Mouse (Mus musculus): ENCODE measurements around the gene Gm30083. TPM values are rescaled to one million over a fixed set of nuclear protein-coding genes. Genes with fewer than 3 reads are reported as not detected.
A peak's percentile ranks its signal among the peaks of the same experiment; 100 is the strongest.

Gm30083 gene
- polyA plus RNA-seq, 1 experiment from 2014 or later, result not detected

- Histone ChIP-seq H3K27ac (ENCODE audit: low read depth, low read length) (no peak overlapping the region), H3K4me3 (ENCODE audit: low read depth, low read length) (no peak overlapping the region), H3K4me2 (replicated peaks; ENCODE audit: low read depth, low read length) (no peak overlapping the region), H3K36me3 (ENCODE audit: control insufficient read depth, insufficient read depth, low read length) (no peaks in the 10 kb centered on the region), H3K4me1 (replicated peaks; ENCODE audit: control insufficient read depth, insufficient read depth, low read length) (no peaks in the 10 kb centered on the region), H3K27me3 (ENCODE audit: control insufficient read depth, insufficient read depth, low read length) (no peaks in the 10 kb centered on the region), H3K9me3 (ENCODE audit: control insufficient read depth, low read length) (no peaks in the 10 kb centered on the region), H3K9ac (ENCODE audit: low read depth, low read length) (no peak overlapping the region)
- no peak for ATAC-seq (ENCODE audit: low FRiP score)
- 33% methylated on average over 7 of the region's 7 CpGs for WGBS
- peak; percentile 9 for DNase-seq (ENCODE audit: low spot score)
Observed at GRCm38 (mm10) chr14:33977748-33978147, 37.2 kb downstream of the Gm30083 start.

GRCm38 (mm10) chr14:33974752-33975151, 40.2 kb downstream of the Gm30083 start:
- DNase-seq (ENCODE audit: low spot score) (no peak), ATAC-seq (ENCODE audit: low FRiP score) (no peak)
- no peak overlapping the region for H3K4me2 ChIP-seq (replicated peaks; ENCODE audit: low read depth, low read length)
- H3K27me3 ChIP-seq (ENCODE audit: control insufficient read depth, insufficient read depth, low read length), result no peaks in the 10 kb centered on the region
- no peak overlapping the region for H3K9ac ChIP-seq (ENCODE audit: low read depth, low read length)
- no peak overlapping the region for H3K4me3 ChIP-seq (ENCODE audit: low read depth, low read length)
- WGBS, result 54% methylated on average over 5 of the region's 5 CpGs
- no peaks in the 10 kb centered on the region for H3K36me3 ChIP-seq (ENCODE audit: control insufficient read depth, insufficient read depth, low read length)
- no peaks in the 10 kb centered on the region for H3K9me3 ChIP-seq (ENCODE audit: control insufficient read depth, low read length)
- no peak overlapping the region for H3K27ac ChIP-seq (ENCODE audit: low read depth, low read length)
- no peaks in the 10 kb centered on the region for H3K4me1 ChIP-seq (replicated peaks; ENCODE audit: control insufficient read depth, insufficient read depth, low read length)

- 42% methylated on average over 7 of the region's 7 CpGs for WGBS
Observed at GRCm38 (mm10) chr14:33972679-33973078, 42.3 kb downstream of the Gm30083 start.

GRCm38 (mm10) chr14:33965675-33966074, 49.3 kb downstream of the Gm30083 start:
- Histone ChIP-seq H3K27ac (ENCODE audit: low read depth, low read length) (no peak overlapping the region), H3K9me3 (ENCODE audit: control insufficient read depth, low read length) (no peaks in the 10 kb centered on the region), H3K4me2 (replicated peaks; ENCODE audit: low read depth, low read length) (no peak overlapping the region), H3K4me1 (replicated peaks; ENCODE audit: control insufficient read depth, insufficient read depth, low read length) (no peaks in the 10 kb centered on the region), H3K9ac (ENCODE audit: low read depth, low read length) (no peak overlapping the region), H3K4me3 (ENCODE audit: low read depth, low read length) (no peak overlapping the region), H3K36me3 (ENCODE audit: control insufficient read depth, insufficient read depth, low read length) (no peaks in the 10 kb centered on the region), H3K27me3 (ENCODE audit: control insufficient read depth, insufficient read depth, low read length) (no peaks in the 10 kb centered on the region)
- DNase-seq (ENCODE audit: low spot score) (no peak), ATAC-seq (ENCODE audit: low FRiP score) (no peak)
- 66% methylated on average over 7 of the region's 7 CpGs for WGBS

More at GRCm38 (mm10) chr14:33972679-33973078, 42.3 kb downstream of the Gm30083 start:
- no peak overlapping the region for H3K4me3 ChIP-seq (ENCODE audit: low read depth, low read length)
- no peak overlapping the region for H3K4me2 ChIP-seq (replicated peaks; ENCODE audit: low read depth, low read length)
- no peaks in the 10 kb centered on the region for H3K9me3 ChIP-seq (ENCODE audit: control insufficient read depth, low read length)
- no peak overlapping the region for H3K27ac ChIP-seq (ENCODE audit: low read depth, low read length)
- DNase-seq (ENCODE audit: low spot score) (peak; percentile 27), ATAC-seq (ENCODE audit: low FRiP score) (no peak)
- H3K36me3 ChIP-seq (ENCODE audit: control insufficient read depth, insufficient read depth, low read length), result no peaks in the 10 kb centered on the region
- H3K4me1 ChIP-seq (replicated peaks; ENCODE audit: control insufficient read depth, insufficient read depth, low read length), result no peaks in the 10 kb centered on the region
- no peak overlapping the region for H3K9ac ChIP-seq (ENCODE audit: low read depth, low read length)
- H3K27me3 ChIP-seq (ENCODE audit: control insufficient read depth, insufficient read depth, low read length), result no peaks in the 10 kb centered on the region

- Histone ChIP-seq H3K9me3 (ENCODE audit: control insufficient read depth, low read length) (no peaks in the 10 kb centered on the region), H3K4me3 (ENCODE audit: low read depth, low read length) (no peak overlapping the region), H3K4me2 (replicated peaks; ENCODE audit: low read depth, low read length) (no peak overlapping the region), H3K27me3 (ENCODE audit: control insufficient read depth, insufficient read depth, low read length) (no peaks in the 10 kb centered on the region), H3K4me1 (replicated peaks; ENCODE audit: control insufficient read depth, insufficient read depth, low read length) (no peaks in the 10 kb centered on the region), H3K27ac (ENCODE audit: low read depth, low read length) (no peak overlapping the region), H3K9ac (ENCODE audit: low read depth, low read length) (no peak overlapping the region), H3K36me3 (ENCODE audit: control insufficient read depth, insufficient read depth, low read length) (no peaks in the 10 kb centered on the region)
- 12% methylated on average over 9 of the region's 9 CpGs for WGBS
- ATAC-seq (ENCODE audit: low FRiP score), result no peak
- peak; percentile 78 for DNase-seq (ENCODE audit: low spot score)
Observed at GRCm38 (mm10) chr14:33959341-33959740, 55.6 kb downstream of the Gm30083 start.

- DNase-seq (ENCODE audit: low spot score), result no peak
Observed at GRCm38 (mm10) chr14:33958841-33959240, 56.1 kb downstream of the Gm30083 start.

GRCm38 (mm10) chr14:33958186-33958585, 56.8 kb downstream of the Gm30083 start:
- Histone ChIP-seq H3K9ac (ENCODE audit: low read depth, low read length) (no peak overlapping the region), H3K36me3 (ENCODE audit: control insufficient read depth, insufficient read depth, low read length) (no peaks in the 10 kb centered on the region), H3K27me3 (ENCODE audit: control insufficient read depth, insufficient read depth, low read length) (no peaks in the 10 kb centered on the region), H3K4me2 (replicated peaks; ENCODE audit: low read depth, low read length) (no peak overlapping the region), H3K4me1 (replicated peaks; ENCODE audit: control insufficient read depth, insufficient read depth, low read length) (no peaks in the 10 kb centered on the region), H3K27ac (ENCODE audit: low read depth, low read length) (no peak overlapping the region), H3K9me3 (ENCODE audit: control insufficient read depth, low read length) (no peaks in the 10 kb centered on the region), H3K4me3 (ENCODE audit: low read depth, low read length) (no peak overlapping the region)
- WGBS, result 86% methylated on average over 4 of the region's 4 CpGs
- no peak for ATAC-seq (ENCODE audit: low FRiP score)
- no peak for DNase-seq (ENCODE audit: low spot score)

More at GRCm38 (mm10) chr14:33958841-33959240, 56.1 kb downstream of the Gm30083 start:
- H3K27ac ChIP-seq (ENCODE audit: low read depth, low read length), result no peak overlapping the region
- H3K36me3 ChIP-seq (ENCODE audit: control insufficient read depth, insufficient read depth, low read length), result no peaks in the 10 kb centered on the region
- no peaks in the 10 kb centered on the region for H3K4me1 ChIP-seq (replicated peaks; ENCODE audit: control insufficient read depth, insufficient read depth, low read length)
- ATAC-seq (ENCODE audit: low FRiP score), result no peak
- no peaks in the 10 kb centered on the region for H3K27me3 ChIP-seq (ENCODE audit: control insufficient read depth, insufficient read depth, low read length)
- 72% methylated on average over 3 of the region's 3 CpGs for WGBS
- H3K4me3 ChIP-seq (ENCODE audit: low read depth, low read length), result no peak overlapping the region
- no peak overlapping the region for H3K4me2 ChIP-seq (replicated peaks; ENCODE audit: low read depth, low read length)
- H3K9me3 ChIP-seq (ENCODE audit: control insufficient read depth, low read length), result no peaks in the 10 kb centered on the region
- no peak overlapping the region for H3K9ac ChIP-seq (ENCODE audit: low read depth, low read length)

- Histone ChIP-seq H3K4me2 (replicated peaks; ENCODE audit: low read depth, low read length) (no peak overlapping the region), H3K4me3 (ENCODE audit: low read depth, low read length) (no peak overlapping the region), H3K27ac (ENCODE audit: low read depth, low read length) (no peak overlapping the region), H3K27me3 (ENCODE audit: control insufficient read depth, insufficient read depth, low read length) (no peaks in the 10 kb centered on the region), H3K36me3 (ENCODE audit: control insufficient read depth, insufficient read depth, low read length) (no peaks in the 10 kb centered on the region), H3K9me3 (ENCODE audit: control insufficient read depth, low read length) (no peaks in the 10 kb centered on the region), H3K4me1 (replicated peaks; ENCODE audit: control insufficient read depth, insufficient read depth, low read length) (no peaks in the 10 kb centered on the region), H3K9ac (ENCODE audit: low read depth, low read length) (no peak overlapping the region)
- ATAC-seq (ENCODE audit: low FRiP score) (no peak), DNase-seq (ENCODE audit: low spot score) (no peak)
- 76% methylated on average over 13 of the region's 13 CpGs for WGBS
Observed at GRCm38 (mm10) chr14:33956055-33956454, 58.9 kb downstream of the Gm30083 start.

GRCm38 (mm10) chr14:33953761-33954160, 61.2 kb downstream of the Gm30083 start, which contains the start of gene Rbp3:
Rbp3 (plus strand) TSS chr14:33954003.
- 91% methylated on average over 5 of the region's 5 CpGs for WGBS
- no peaks in the 10 kb centered on the region for H3K36me3 ChIP-seq (ENCODE audit: control insufficient read depth, insufficient read depth, low read length)
- no peak within 1 kb of the TSS for H3K4me2 ChIP-seq (replicated peaks; ENCODE audit: low read depth, low read length)
- ATAC-seq (ENCODE audit: low FRiP score) (no peak), DNase-seq (ENCODE audit: low spot score) (no peak)
- H3K4me3 ChIP-seq (ENCODE audit: low read depth, low read length), result no peak within 1 kb of the TSS
- no peaks in the 10 kb centered on the region for H3K27me3 ChIP-seq (ENCODE audit: control insufficient read depth, insufficient read depth, low read length)
- no peaks in the 10 kb centered on the region for H3K4me1 ChIP-seq (replicated peaks; ENCODE audit: control insufficient read depth, insufficient read depth, low read length)
- no peak within 1 kb of the TSS for H3K27ac ChIP-seq (ENCODE audit: low read depth, low read length)
- H3K9me3 ChIP-seq (ENCODE audit: control insufficient read depth, low read length), result no peaks in the 10 kb centered on the region
- no peak within 1 kb of the TSS for H3K9ac ChIP-seq (ENCODE audit: low read depth, low read length)

Data from hindbrain, embryonic 11.5 days (tissue).